Mouse (Mus musculus): Measurements from ENCODE around the gene Prm2. TPM values are rescaled to one million over a fixed set of nuclear protein-coding genes. Genes with fewer than 3 reads are reported as not detected.
A peak's percentile ranks its signal among the peaks of the same experiment; 100 is the strongest.

Prm2 gene
- polyA plus RNA-seq, 1 experiment from 2014 or later = not detected

DNA sequence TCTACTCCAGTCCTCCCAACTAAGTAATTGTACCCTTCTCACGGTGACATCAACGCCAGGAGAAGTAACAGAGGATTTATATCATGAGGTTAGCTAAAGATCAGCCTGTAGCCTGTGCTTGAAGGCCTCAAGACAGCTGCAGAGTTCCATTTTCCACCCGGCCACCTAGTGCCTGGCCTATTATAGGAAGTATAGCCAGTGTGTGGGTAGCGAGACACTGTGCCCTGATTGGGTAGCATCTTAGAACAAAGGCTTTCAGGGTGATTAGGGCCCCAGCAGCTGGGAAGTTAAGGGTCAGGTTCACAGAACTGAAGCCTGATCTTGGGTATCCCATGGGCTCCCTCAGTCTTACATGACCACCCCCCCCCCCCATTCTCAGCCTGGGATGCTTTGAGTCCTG lies 7.1 kb downstream of the Prm2 start:
- peaks cover 8% of the 10 kb centered on the region; the same call in 1 of the 2 replicates for H3K4me1 ChIP-seq (ENCODE audit: control insufficient read depth, insufficient read depth, low read length)
- DNase-seq = no peak
- no peak overlapping the region for H3K9ac ChIP-seq (replicated peaks; ENCODE audit: low read length)
- no peaks in the 10 kb centered on the region for H3K36me3 ChIP-seq (ENCODE audit: control insufficient read depth, insufficient read depth, low read length)
- ATAC-seq (ENCODE audit: low FRiP score, low TSS enrichment) = no peak
- H3K4me2 ChIP-seq (ENCODE audit: low read length) = no peak overlapping the region
- 64% methylated on average over 4 of the region's 4 CpGs for WGBS
- no peak overlapping the region for H3K4me3 ChIP-seq (replicated peaks; ENCODE audit: low read depth, low read length)
- no peak overlapping the region for H3K27ac ChIP-seq (replicated peaks; ENCODE audit: low read depth, low read length)
- no peaks in the 10 kb centered on the region for H3K9me3 ChIP-seq (ENCODE audit: control insufficient read depth, low read length)
- peaks cover 8% of the 10 kb centered on the region for H3K27me3 ChIP-seq (ENCODE audit: control insufficient read depth, insufficient read depth, low read length)

- WGBS = 55% methylated on average over 16 of the region's 16 CpGs
- H3K27ac ChIP-seq (replicated peaks; ENCODE audit: low read depth, low read length) = no peak within 1 kb of the TSS
- H3K9ac ChIP-seq (replicated peaks; ENCODE audit: low read length) = no peak within 1 kb of the TSS
- no peak within 1 kb of the TSS for H3K4me2 ChIP-seq (ENCODE audit: low read length)
- peaks cover 8% of the 10 kb centered on the region; the same call in 1 of the 2 replicates for H3K4me1 ChIP-seq (ENCODE audit: control insufficient read depth, insufficient read depth, low read length)
- ATAC-seq (ENCODE audit: low FRiP score, low TSS enrichment) = no peak
- no peaks in the 10 kb centered on the region for H3K36me3 ChIP-seq (ENCODE audit: control insufficient read depth, insufficient read depth, low read length)
- no peak within 1 kb of the TSS for H3K4me3 ChIP-seq (replicated peaks; ENCODE audit: low read depth, low read length)
- no peak for DNase-seq
- peaks cover 12% of the 10 kb centered on the region for H3K27me3 ChIP-seq (ENCODE audit: control insufficient read depth, insufficient read depth, low read length)
- H3K9me3 ChIP-seq (ENCODE audit: control insufficient read depth, low read length) = no peaks in the 10 kb centered on the region
Observed at GRCm38 (mm10) chr16:10788271-10788670, 7.7 kb downstream of the Prm2 start, which contains the start of gene Tnp2. Gene Tnp2 (minus strand): TSS chr16:10788660.

DNA sequence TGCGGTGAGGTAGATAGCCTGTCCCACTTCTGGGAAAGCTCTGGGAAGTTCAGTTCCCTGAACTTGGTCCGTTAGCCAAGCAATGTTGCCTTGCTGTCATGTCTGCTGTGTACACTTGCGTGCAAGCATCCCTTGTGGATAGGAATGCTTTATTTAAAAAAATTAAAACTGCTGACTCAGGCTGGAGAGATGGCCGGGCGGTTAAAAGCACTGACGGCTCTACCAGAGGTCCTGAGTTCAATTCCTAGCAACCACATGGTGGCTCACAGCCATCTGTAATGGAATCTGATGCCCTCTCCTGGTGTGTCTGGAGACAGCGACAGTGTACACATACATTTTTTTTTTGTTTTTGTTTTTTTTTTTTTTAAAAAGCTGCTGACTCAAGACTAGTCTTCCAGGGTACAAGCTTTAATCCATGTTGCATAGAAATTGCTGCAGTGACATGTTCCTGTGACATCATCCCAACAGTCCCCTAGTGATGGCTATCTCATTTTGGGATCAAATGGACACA lies 8.3 kb downstream of the Prm2 start:
- H3K27ac ChIP-seq (replicated peaks; ENCODE audit: low read depth, low read length) = no peak overlapping the region
- ATAC-seq (ENCODE audit: low FRiP score, low TSS enrichment) (no peak), DNase-seq (no peak)
- no peaks in the 10 kb centered on the region for H3K9me3 ChIP-seq (ENCODE audit: control insufficient read depth, low read length)
- H3K4me3 ChIP-seq (replicated peaks; ENCODE audit: low read depth, low read length) = no peak overlapping the region
- peaks cover 18% of the 10 kb centered on the region for H3K27me3 ChIP-seq (ENCODE audit: control insufficient read depth, insufficient read depth, low read length)
- H3K4me2 ChIP-seq (ENCODE audit: low read length) = no peak overlapping the region
- no peak overlapping the region for H3K9ac ChIP-seq (replicated peaks; ENCODE audit: low read length)
- 89% methylated on average over 7 of the region's 7 CpGs for WGBS
- peaks cover 8% of the 10 kb centered on the region; the same call in 1 of the 2 replicates for H3K4me1 ChIP-seq (ENCODE audit: control insufficient read depth, insufficient read depth, low read length)
- H3K36me3 ChIP-seq (ENCODE audit: control insufficient read depth, insufficient read depth, low read length) = no peaks in the 10 kb centered on the region

GRCm38 (mm10) chr16:10786782-10787547 lies 9.0 kb downstream of the Prm2 start:
- Histone ChIP-seq H3K27me3 (ENCODE audit: control insufficient read depth, insufficient read depth, low read length) (peaks cover 21% of the 10 kb centered on the region), H3K4me3 (replicated peaks; ENCODE audit: low read depth, low read length) (no peak overlapping the region), H3K4me2 (ENCODE audit: low read length) (0 out of 2 replicates have a peak overlapping the region, but pooled peaks have one; percentile 99), H3K27ac (replicated peaks; ENCODE audit: low read depth, low read length) (no peak overlapping the region), H3K9ac (replicated peaks; ENCODE audit: low read length) (no peak overlapping the region), H3K4me1 (ENCODE audit: control insufficient read depth, insufficient read depth, low read length) (peaks cover 8% of the 10 kb centered on the region; the same call in 1 of the 2 replicates), H3K36me3 (ENCODE audit: control insufficient read depth, insufficient read depth, low read length) (no peaks in the 10 kb centered on the region), H3K9me3 (ENCODE audit: control insufficient read depth, low read length) (no peaks in the 10 kb centered on the region)
- 71% methylated on average over 4 of the region's 4 CpGs for WGBS
- DNase-seq (no peak), ATAC-seq (ENCODE audit: low FRiP score, low TSS enrichment) (no peak)

- Histone ChIP-seq H3K9ac (replicated peaks; ENCODE audit: low read length) (peak overlapping the region; percentile 72), H3K9me3 (ENCODE audit: control insufficient read depth, low read length) (no peaks in the 10 kb centered on the region), H3K4me3 (replicated peaks; ENCODE audit: low read depth, low read length) (peak overlapping the region; percentile 59), H3K4me2 (ENCODE audit: low read length) (peak overlapping the region; percentile 99), H3K27ac (replicated peaks; ENCODE audit: low read depth, low read length) (peak overlapping the region; percentile 80), H3K36me3 (ENCODE audit: control insufficient read depth, insufficient read depth, low read length) (no peaks in the 10 kb centered on the region), H3K27me3 (ENCODE audit: control insufficient read depth, insufficient read depth, low read length) (peaks cover 21% of the 10 kb centered on the region), H3K4me1 (ENCODE audit: control insufficient read depth, insufficient read depth, low read length) (peaks cover 8% of the 10 kb centered on the region; the same call in 1 of the 2 replicates)
- ATAC-seq (ENCODE audit: low FRiP score, low TSS enrichment) = peak; percentile 46
- 3% methylated on average over 9 of the region's 9 CpGs for WGBS
- peak; percentile 96 for DNase-seq
Observed at GRCm38 (mm10) chr16:10786288-10786687, 9.6 kb downstream of the Prm2 start.

DNA sequence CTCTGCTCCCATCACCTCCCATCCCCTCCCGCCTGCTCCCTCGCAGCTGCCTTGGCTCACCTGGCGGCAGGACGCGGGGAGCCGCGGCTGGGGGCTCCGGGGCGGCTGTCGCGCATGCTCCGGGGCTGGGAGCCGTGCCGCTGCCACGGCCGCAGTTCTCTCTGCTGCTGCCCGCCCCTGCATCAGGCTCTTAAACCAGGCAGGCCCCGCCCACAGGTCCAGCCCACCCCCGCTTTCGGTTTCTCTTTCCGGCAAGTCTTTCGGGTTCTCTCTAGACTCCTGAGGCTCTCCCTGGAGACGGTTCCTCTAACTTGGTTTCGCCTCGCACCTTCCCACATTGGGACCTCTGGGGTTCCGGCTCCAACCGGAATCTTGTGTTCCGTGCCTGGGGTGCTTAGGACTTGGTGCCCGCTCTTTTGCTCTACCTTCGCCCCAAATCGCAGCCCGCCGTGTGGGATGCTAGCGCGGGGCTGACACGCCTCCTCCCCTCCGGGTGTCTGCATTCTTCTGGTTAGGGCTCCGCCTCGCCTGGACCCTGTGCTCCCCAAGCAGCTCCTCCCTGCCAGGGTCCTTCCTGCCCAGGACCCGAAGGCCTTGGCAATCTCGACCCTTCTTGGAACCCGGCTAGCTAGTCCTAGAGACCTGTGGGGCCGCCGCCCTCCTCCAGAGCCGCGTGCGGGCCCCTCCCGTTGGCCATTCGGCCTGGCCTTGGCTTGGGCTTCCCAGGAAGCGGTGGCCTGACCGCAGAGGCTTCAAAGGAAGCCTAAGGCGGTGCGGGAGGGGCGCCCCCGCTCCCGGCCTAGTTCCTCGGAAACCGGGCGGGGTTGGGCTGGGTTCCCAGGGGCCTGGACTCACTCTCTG lies 10.3 kb downstream of the Prm2 start, which contains the start of gene Socs1:
Gene Socs1, minus strand, starts transcription at position 166 of the 861 bp plus-strand sequence.
- H3K9me3 ChIP-seq (ENCODE audit: control insufficient read depth, low read length) = no peaks in the 10 kb centered on the region
- H3K27ac ChIP-seq (replicated peaks; ENCODE audit: low read depth, low read length) = peak within 1 kb of the TSS; percentile 80
- peak; percentile 90 for DNase-seq
- H3K4me3 ChIP-seq (replicated peaks; ENCODE audit: low read depth, low read length) = peak within 1 kb of the TSS; percentile 59
- no peaks in the 10 kb centered on the region for H3K36me3 ChIP-seq (ENCODE audit: control insufficient read depth, insufficient read depth, low read length)
- H3K4me2 ChIP-seq (ENCODE audit: low read length) = peak within 1 kb of the TSS; percentile 99
- WGBS = under 1% methylated on average over 59 of the region's 59 CpGs
- peak within 1 kb of the TSS; percentile 72 for H3K9ac ChIP-seq (replicated peaks; ENCODE audit: low read length)
- ATAC-seq (ENCODE audit: low FRiP score, low TSS enrichment) = peak; percentile 88
- H3K4me1 ChIP-seq (ENCODE audit: control insufficient read depth, insufficient read depth, low read length) = peaks cover 8% of the 10 kb centered on the region; the same call in 1 of the 2 replicates
- peaks cover 21% of the 10 kb centered on the region for H3K27me3 ChIP-seq (ENCODE audit: control insufficient read depth, insufficient read depth, low read length)

DNA sequence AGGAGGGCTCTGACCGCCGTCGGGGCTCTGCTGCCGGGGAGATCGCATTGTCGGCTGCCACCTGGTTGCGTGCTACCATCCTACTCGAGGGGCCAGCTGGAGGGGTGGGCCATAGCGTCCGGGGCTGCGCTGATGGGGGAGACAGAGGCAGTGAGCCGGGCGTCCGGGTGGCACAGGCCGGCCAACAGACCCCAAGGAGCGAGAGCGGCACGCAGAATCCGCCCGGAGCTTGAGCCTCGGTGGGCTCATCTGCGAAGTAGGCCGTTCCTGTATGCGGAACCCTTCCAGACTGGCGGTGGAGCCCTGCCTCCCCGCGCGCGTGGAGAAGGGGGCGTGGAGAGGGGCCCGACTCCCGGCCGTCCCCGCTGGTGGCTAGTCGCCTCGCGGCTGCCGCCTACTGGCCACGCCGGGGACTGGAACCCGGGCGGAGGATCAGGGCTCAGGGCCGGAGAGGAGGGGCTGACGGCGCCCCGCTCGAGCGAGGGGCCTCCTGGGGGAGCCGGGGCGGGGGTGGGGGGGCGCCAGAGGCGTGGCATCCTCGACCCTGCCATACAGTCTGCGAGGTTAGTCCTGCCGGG lies 11.1 kb downstream of the Prm2 start:
- DNase-seq (peak; percentile 93), ATAC-seq (ENCODE audit: low FRiP score, low TSS enrichment) (peak; percentile 82)
- Histone ChIP-seq H3K36me3 (ENCODE audit: control insufficient read depth, insufficient read depth, low read length) (no peaks in the 10 kb centered on the region), H3K4me2 (ENCODE audit: low read length) (peak overlapping the region; percentile 99), H3K27ac (replicated peaks; ENCODE audit: low read depth, low read length) (peak overlapping the region; percentile 80), H3K9ac (replicated peaks; ENCODE audit: low read length) (peak overlapping the region; percentile 72), H3K27me3 (ENCODE audit: control insufficient read depth, insufficient read depth, low read length) (peaks cover 21% of the 10 kb centered on the region), H3K4me3 (replicated peaks; ENCODE audit: low read depth, low read length) (peak overlapping the region; percentile 59), H3K4me1 (ENCODE audit: control insufficient read depth, insufficient read depth, low read length) (peaks cover 8% of the 10 kb centered on the region; the same call in 1 of the 2 replicates), H3K9me3 (ENCODE audit: control insufficient read depth, low read length) (no peaks in the 10 kb centered on the region)
- WGBS = under 1% methylated on average over 48 of the region's 55 CpGs
